Mouse (Mus musculus) gastrocnemius, postnatal 14 days (tissue): ENCODE data around the gene Bptf. TPM values are rescaled to one million over a fixed set of nuclear protein-coding genes. Genes with fewer than 3 reads are reported as not detected.
"Not testable (repeated sequence)": the region's sequence is repeated elsewhere in the genome, so short reads cannot be mapped to it uniquely, and the experiment has no call there.

Source experiments
- DNase-seq: peaks from one replicate; pipeline ENCODE4 v3.0.0; 2021; ENCODE audit warnings: mixed read lengths
- intact Hi-C: fragments of 180-260 bp; cut with DNase I; formaldehyde crosslinking; loops from one replicate; pipeline ENCODE4 v1.15.1; 2025; ENCODE audit warnings: low total_unique reads
- total RNA-seq, 2 experiments: library from RNA; stranded (reverse); gene quantifications; 2 replicates each; pipeline ENCODE4 v1.2.3; 2021

The Bptf gene
- total RNA-seq, 2 experiments from 2014 or later: 20.5 to 22.6 TPM

- DNase-seq: no peak
- intact Hi-C loops: no loop called here
Measured at GRCm38 (mm10) chr11:106999949-107000513, 131.9 kb downstream of the Bptf start.

DNA sequence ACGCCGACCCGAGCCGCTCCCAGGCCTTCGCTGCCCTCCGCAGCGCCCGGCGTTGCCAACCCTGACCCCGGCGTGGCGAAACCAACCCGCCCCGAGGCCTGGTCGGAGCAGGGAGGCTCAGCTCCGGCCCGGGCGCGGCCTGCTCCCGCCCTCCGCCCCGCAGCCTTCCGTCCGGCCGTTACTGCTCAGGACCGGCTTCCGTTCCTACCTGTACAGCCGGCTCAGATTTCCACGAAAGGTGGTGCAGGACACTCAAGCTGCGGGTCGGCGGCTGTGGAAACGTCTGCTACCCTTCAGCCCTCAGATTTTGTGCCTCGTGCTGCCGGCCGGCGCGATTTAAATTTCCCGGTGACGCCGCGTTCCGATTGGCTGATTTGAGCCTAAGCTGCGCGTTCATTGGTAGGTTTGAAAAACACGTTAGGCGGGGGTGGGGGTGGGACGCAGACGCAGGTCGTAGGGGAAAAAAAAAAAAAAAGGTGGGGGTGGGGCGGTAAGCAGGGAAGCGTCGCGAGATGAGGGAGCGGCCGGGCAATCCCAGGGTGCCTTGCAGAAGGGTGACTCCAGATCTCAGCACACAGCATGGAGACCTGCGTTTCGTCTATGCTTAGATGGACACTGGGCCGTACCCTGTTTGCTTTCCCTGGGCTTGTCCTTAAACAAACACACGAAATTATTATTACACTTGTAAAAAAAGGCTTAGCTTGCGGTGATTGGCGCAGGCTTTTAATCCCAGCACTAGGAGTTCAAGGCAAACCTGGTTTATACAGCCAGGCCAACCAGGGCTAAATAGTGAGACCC is 132.6 kb downstream of the Bptf start, which contains the start of gene Kpna2:
Gene Kpna2 (minus strand): TSS at position 391 of the 798 bp plus-strand sequence.
- intact Hi-C loops: no loop called here
- DNase-seq: peak; percentile 86

DNA sequence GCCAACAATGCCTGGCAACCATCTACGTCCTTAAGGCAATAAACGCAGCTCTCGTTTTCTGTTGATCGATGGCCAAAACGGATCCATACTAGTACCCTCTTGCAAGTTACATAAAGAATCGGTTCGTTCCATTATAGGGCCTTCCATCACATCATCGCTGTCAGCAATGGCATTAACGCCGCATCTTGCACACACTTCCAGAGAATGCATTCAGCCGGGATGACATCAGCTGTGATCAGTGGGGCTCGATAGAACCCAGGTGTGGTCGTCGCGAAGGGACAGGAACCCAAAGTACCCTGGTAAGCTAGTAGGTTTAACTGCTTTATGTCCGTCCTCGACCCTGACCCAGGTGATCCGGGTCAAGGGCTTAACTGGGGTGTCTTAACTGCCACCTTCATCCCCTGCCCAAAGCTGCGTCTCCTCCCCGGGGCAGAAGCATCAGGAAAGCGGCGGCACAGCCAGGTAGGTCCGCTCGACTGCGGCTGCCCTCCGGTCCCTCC is 133.2 kb downstream of the Bptf start:
- intact Hi-C loops: no loop called here
- DNase-seq: no peak

- no peak for DNase-seq
- intact Hi-C loops: no loop called here
Measured at GRCm38 (mm10) chr11:106997976-106998375, 134.0 kb downstream of the Bptf start.

GRCm38 (mm10) chr11:106996492-106996891 is 135.4 kb downstream of the Bptf start:
- intact Hi-C loops: not testable (repeated sequence)

DNA sequence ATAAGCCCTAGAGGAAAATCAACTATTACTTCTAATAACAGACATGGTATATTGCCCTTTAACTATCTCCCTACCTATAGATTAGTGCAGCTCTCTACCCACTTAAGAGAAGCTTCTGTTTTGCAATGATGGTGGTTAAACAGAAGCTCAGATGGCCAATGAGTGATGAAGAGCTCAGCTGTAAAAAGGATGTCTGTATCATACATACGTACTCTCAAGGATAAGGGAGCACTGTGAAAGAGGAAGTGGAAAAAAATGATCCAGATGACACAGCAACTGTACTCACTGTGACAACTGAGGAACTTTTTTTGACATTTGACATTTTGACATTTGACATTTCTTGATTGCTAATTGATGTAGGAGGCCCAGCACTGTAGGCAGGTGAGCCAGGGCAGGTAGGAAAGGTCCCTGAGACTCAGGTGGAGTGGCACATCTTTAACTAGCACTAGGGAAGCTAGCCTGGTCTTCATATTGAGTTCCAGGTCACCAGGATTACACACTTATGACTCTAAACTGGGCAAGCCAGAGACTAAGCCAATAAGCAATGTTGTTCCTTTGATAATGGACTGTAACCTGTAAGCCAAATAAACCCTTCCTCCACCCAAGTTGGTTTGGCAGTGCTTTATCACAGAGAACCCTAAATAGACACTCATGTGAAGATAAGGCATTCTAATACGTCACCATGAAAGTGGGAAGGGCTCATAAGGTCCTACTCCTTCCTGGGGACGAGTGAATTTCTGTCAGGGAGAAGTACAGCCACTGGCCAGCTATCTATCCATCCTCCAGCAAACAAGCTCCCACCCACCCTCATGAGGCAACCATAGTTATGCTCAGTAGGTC is 137.5 kb downstream of the Bptf start:
- DNase-seq: no peak
- intact Hi-C loops: no loop called here

More at GRCm38 (mm10) chr11:106996492-106996891, 135.4 kb downstream of the Bptf start:
- DNase-seq: not testable (repeated sequence)

DNA sequence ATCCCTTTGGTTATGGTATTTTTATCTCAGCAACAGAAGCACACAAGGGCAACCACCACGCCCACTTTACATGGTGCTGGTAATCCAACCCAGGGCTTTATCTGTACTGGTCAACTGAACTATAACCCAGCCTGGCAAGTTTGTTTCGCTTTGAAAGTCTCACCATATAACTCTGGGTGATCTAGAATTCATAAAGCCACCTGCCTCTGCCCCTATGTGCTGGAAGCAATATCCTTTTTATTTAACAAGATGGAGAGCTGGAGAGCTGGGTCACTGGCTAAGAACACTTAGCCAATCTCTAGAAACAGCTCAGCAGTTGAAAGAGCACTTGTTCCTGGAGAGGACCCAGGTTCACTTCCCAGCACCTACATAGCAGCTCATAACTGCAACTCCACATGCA is 144.5 kb downstream of the Bptf start:
- intact Hi-C loops: no loop called here
- no peak for DNase-seq

- intact Hi-C loops, DNase-seq: not testable (repeated sequence)
Measured at GRCm38 (mm10) chr11:106985979-106986604, 145.8 kb downstream of the Bptf start.

Other genes with a start within 250 kb of the Bptf start
- 10 to 100 TPM; 20.8 to 21.7 TPM for gene Smurf2, start 211.4 kb downstream of the Bptf start, total RNA-seq
- 10 to 100 TPM; 12.3 to 21.9 TPM for gene Kpna2, start 132.6 kb downstream of the Bptf start, total RNA-seq
- 1 to 10 TPM; 1.4 to 2.1 TPM for gene 1810010H24Rik, start 106.4 kb downstream of the Bptf start, total RNA-seq
- gene Nol11, start 57.3 kb upstream of the Bptf start, total RNA-seq: 10 to 100 TPM; 11.1 to 12.3 TPM